Mouse (Mus musculus): ENCODE measurements at regions not wholly inside any gene's neighbourhood (a gene's known extent, or its start where the extent isn't known, plus 50 kb on each side); places are given as distances from the start of the nearest gene placed in this dataset.

- TF ChIP-seq CTCF (IDR thresholded peaks at IDR 0.05; ENCODE audit: low read depth) (no peak), EP300 (IDR thresholded peaks at IDR 0.05; ENCODE audit: low read depth) (no peak)
- Histone ChIP-seq H3K4me1 (ENCODE audit: control insufficient read depth, insufficient read depth) (peaks cover 6% of the 10 kb centered on the region; the same call in 1 of the 2 replicates), H3K9ac (replicated peaks; ENCODE audit: low read depth, low read length) (no peak overlapping the region), H3K4me2 (ENCODE audit: low read depth, low read length) (peak overlapping the region; percentile 9; the same call in 1 of the 2 replicates), H3K9me3 (replicated peaks; ENCODE audit: control insufficient read depth, low read length) (no peaks in the 10 kb centered on the region), H3K27me3 (ENCODE audit: control insufficient read depth, insufficient read depth, low read length) (no peaks in the 10 kb centered on the region), H3K4me3 (ENCODE audit: low read depth, low read length) (no peak overlapping the region), H3K36me3 (replicated peaks; ENCODE audit: control insufficient read depth, insufficient read depth, low read length) (no peaks in the 10 kb centered on the region), H3K27ac (ENCODE audit: low read depth) (0 out of 2 replicates have a peak overlapping the region, but pooled peaks have one; percentile 15)
- no peak for ATAC-seq (ENCODE audit: insufficient read depth, low read depth)
- WGBS = 61% methylated on average over 10 of the region's 10 CpGs
- DNase-seq (ENCODE audit: low spot score) = no peak
Observed at GRCm38 (mm10) chr16:50841205-50841604, 250.3 kb upstream of the Ccdc54 start.

- no peak for TF ChIP-seq CTCF (IDR thresholded peaks at IDR 0.05; ENCODE audit: low read depth)
- TF ChIP-seq EP300 (IDR thresholded peaks at IDR 0.05; ENCODE audit: low read depth) = no peak
- ATAC-seq (ENCODE audit: insufficient read depth, low read depth) (peak; percentile 92), DNase-seq (ENCODE audit: low spot score) (peak; percentile 83)
- Histone ChIP-seq H3K4me3 (ENCODE audit: low read depth, low read length) (no peak overlapping the region), H3K27me3 (ENCODE audit: control insufficient read depth, insufficient read depth, low read length) (no peaks in the 10 kb centered on the region), H3K9me3 (replicated peaks; ENCODE audit: control insufficient read depth, low read length) (no peaks in the 10 kb centered on the region), H3K36me3 (replicated peaks; ENCODE audit: control insufficient read depth, insufficient read depth, low read length) (no peaks in the 10 kb centered on the region), H3K9ac (replicated peaks; ENCODE audit: low read depth, low read length) (no peak overlapping the region; the same call in 1 of the 2 replicates), H3K4me1 (ENCODE audit: control insufficient read depth, insufficient read depth) (peaks cover 6% of the 10 kb centered on the region; the same call in 1 of the 2 replicates), H3K4me2 (ENCODE audit: low read depth, low read length) (0 out of 2 replicates have a peak overlapping the region, but pooled peaks have one; percentile 9), H3K27ac (ENCODE audit: low read depth) (peak overlapping the region; percentile 67)
- 14% methylated on average over 9 of the region's 9 CpGs for WGBS
Observed at GRCm38 (mm10) chr16:50839665-50840064, 248.7 kb upstream of the Ccdc54 start.

- H3K9ac ChIP-seq (replicated peaks; ENCODE audit: low read depth, low read length) = no peak overlapping the region
- H3K27me3 ChIP-seq (ENCODE audit: control insufficient read depth, insufficient read depth, low read length) = no peaks in the 10 kb centered on the region
- no peaks in the 10 kb centered on the region for H3K9me3 ChIP-seq (replicated peaks; ENCODE audit: control insufficient read depth, low read length)
- DNase-seq (ENCODE audit: low spot score) (no peak), ATAC-seq (ENCODE audit: insufficient read depth, low read depth) (no peak)
- peaks cover 6% of the 10 kb centered on the region; the same call in 1 of the 2 replicates for H3K4me1 ChIP-seq (ENCODE audit: control insufficient read depth, insufficient read depth)
- WGBS = 84% methylated on average over 9 of the region's 9 CpGs
- H3K36me3 ChIP-seq (replicated peaks; ENCODE audit: control insufficient read depth, insufficient read depth, low read length) = no peaks in the 10 kb centered on the region
- no peak overlapping the region for H3K4me2 ChIP-seq (ENCODE audit: low read depth, low read length)
- H3K27ac ChIP-seq (ENCODE audit: low read depth) = no peak overlapping the region
- H3K4me3 ChIP-seq (ENCODE audit: low read depth, low read length) = no peak overlapping the region
- no peak for TF ChIP-seq EP300 (IDR thresholded peaks at IDR 0.05; ENCODE audit: low read depth)
- TF ChIP-seq CTCF (IDR thresholded peaks at IDR 0.05; ENCODE audit: low read depth) = no peak
Observed at GRCm38 (mm10) chr16:50837416-50837815, 246.5 kb upstream of the Ccdc54 start.

GRCm38 (mm10) chr16:50836457-50836856, 245.5 kb upstream of the Ccdc54 start:
- Histone ChIP-seq H3K4me1 (ENCODE audit: control insufficient read depth, insufficient read depth) (peaks cover 6% of the 10 kb centered on the region; the same call in 1 of the 2 replicates), H3K27ac (ENCODE audit: low read depth) (no peak overlapping the region), H3K36me3 (replicated peaks; ENCODE audit: control insufficient read depth, insufficient read depth, low read length) (no peaks in the 10 kb centered on the region), H3K9me3 (replicated peaks; ENCODE audit: control insufficient read depth, low read length) (no peaks in the 10 kb centered on the region), H3K4me3 (ENCODE audit: low read depth, low read length) (no peak overlapping the region), H3K27me3 (ENCODE audit: control insufficient read depth, insufficient read depth, low read length) (no peaks in the 10 kb centered on the region), H3K4me2 (ENCODE audit: low read depth, low read length) (no peak overlapping the region), H3K9ac (replicated peaks; ENCODE audit: low read depth, low read length) (no peak overlapping the region)
- no peak for ATAC-seq (ENCODE audit: insufficient read depth, low read depth)
- no peak for DNase-seq (ENCODE audit: low spot score)
- TF ChIP-seq CTCF (IDR thresholded peaks at IDR 0.05; ENCODE audit: low read depth) (no peak), EP300 (IDR thresholded peaks at IDR 0.05; ENCODE audit: low read depth) (no peak)
- WGBS = 69% methylated on average over 4 of the region's 4 CpGs

- Histone ChIP-seq H3K4me2 (ENCODE audit: low read depth, low read length) (no peak overlapping the region), H3K27ac (ENCODE audit: low read depth) (no peak overlapping the region), H3K36me3 (replicated peaks; ENCODE audit: control insufficient read depth, insufficient read depth, low read length) (no peaks in the 10 kb centered on the region), H3K4me1 (ENCODE audit: control insufficient read depth, insufficient read depth) (no peaks in the 10 kb centered on the region), H3K9ac (replicated peaks; ENCODE audit: low read depth, low read length) (no peak overlapping the region), H3K27me3 (ENCODE audit: control insufficient read depth, insufficient read depth, low read length) (no peaks in the 10 kb centered on the region), H3K4me3 (ENCODE audit: low read depth, low read length) (no peak overlapping the region), H3K9me3 (replicated peaks; ENCODE audit: control insufficient read depth, low read length) (no peaks in the 10 kb centered on the region)
- WGBS = 84% methylated on average over 2 of the region's 2 CpGs
- DNase-seq (ENCODE audit: low spot score) (no peak), ATAC-seq (ENCODE audit: insufficient read depth, low read depth) (no peak)
- TF ChIP-seq CTCF (IDR thresholded peaks at IDR 0.05; ENCODE audit: low read depth) = no peak
- no peak for TF ChIP-seq EP300 (IDR thresholded peaks at IDR 0.05; ENCODE audit: low read depth)
Observed at GRCm38 (mm10) chr16:50833357-50833756, 242.4 kb upstream of the Ccdc54 start.

- Histone ChIP-seq H3K9ac (replicated peaks; ENCODE audit: low read depth, low read length) (no peak overlapping the region), H3K4me1 (ENCODE audit: control insufficient read depth, insufficient read depth) (0 out of 2 replicates have a peak, but pooled peaks cover 4% of the 10 kb centered on the region), H3K4me3 (ENCODE audit: low read depth, low read length) (no peak overlapping the region), H3K27ac (ENCODE audit: low read depth) (no peak overlapping the region), H3K9me3 (replicated peaks; ENCODE audit: control insufficient read depth, low read length) (no peaks in the 10 kb centered on the region), H3K27me3 (ENCODE audit: control insufficient read depth, insufficient read depth, low read length) (no peaks in the 10 kb centered on the region), H3K4me2 (ENCODE audit: low read depth, low read length) (no peak overlapping the region), H3K36me3 (replicated peaks; ENCODE audit: control insufficient read depth, insufficient read depth, low read length) (no peaks in the 10 kb centered on the region)
- TF ChIP-seq EP300 (IDR thresholded peaks at IDR 0.05; ENCODE audit: low read depth) (no peak), CTCF (IDR thresholded peaks at IDR 0.05; ENCODE audit: low read depth) (no peak)
- ATAC-seq (ENCODE audit: insufficient read depth, low read depth) = no peak
- WGBS = 18% methylated on average over 7 of the region's 7 CpGs
- DNase-seq (ENCODE audit: low spot score) = no peak
Observed at GRCm38 (mm10) chr16:50822352-50822751, 231.4 kb upstream of the Ccdc54 start.

Data from heart, postnatal 0 days (tissue).